Mouse (Mus musculus) heart, postnatal 0 days (tissue): ENCODE measurements around the gene Pbx3.

Experiments used
- CTCF ChIP-seq: IDR thresholded peaks from 2 replicates; pipeline ENCODE4 v1.5.1; 2016; ENCODE audit warnings: antibody characterized with exemption, control low read depth, low read depth
- EP300 ChIP-seq: IDR thresholded peaks from 2 replicates; pipeline ENCODE4 v1.6.1; 2016; ENCODE audit warnings: antibody characterized with exemption, low read depth

DNA sequence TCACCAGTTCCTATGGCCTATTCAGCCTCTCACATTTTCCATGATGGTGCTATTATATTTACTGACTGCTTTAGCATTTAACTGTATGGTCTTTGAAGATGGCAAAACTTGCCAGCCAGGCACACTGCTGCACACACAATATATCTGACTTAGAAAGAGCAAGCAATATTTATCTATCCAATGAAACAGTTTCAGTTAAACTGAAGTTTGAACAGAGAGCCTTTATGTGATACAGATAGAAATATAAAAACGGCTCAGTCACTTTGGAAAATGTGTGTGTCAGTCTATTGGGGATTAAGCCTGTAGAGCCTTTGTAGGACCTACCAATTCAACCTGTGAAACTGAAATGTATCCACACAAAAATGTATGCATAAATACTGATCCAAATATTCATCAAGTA is 74.3 kb downstream of the Pbx3 start:
- no peak for TF ChIP-seq CTCF
- no peak for TF ChIP-seq EP300
